Comparison of ENCODE assay signal across 16 mouse cellular contexts in the genomic region with DNA sequence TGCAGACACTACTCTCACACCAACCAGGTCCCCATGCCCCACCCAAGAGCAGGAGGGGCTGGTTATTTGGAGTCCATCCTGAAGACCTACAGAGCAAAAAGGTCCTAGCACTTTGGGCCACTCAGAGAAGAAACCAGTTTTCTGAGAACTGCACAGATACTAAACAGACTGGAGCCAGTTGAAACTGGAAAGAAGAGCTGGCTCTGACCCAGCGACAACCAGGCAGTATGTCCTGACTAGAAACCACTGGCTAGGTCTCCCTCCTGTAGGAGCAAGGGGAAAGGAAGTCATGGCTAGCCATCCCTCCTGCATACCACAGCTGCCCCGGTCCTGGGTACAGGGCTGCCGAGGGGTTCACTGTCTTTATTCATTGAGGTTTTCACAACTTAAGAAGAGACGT. TPM values are rescaled to one million over a fixed set of nuclear protein-coding genes. Genes with fewer than 3 reads are reported as not detected.
"Had no signal": no experiment of that assay in that cellular context is flagged by ENCODE, and none has a peak within 500 bp of the region (broad histone marks: within the 10 kb centered on the region; RNA-seq: fewer than 3 reads in every experiment).

No protein-coding gene starts in this region.

- H3K9me3 ChIP-seq: neural tube, embryonic 13.5 days; neural tube, embryonic 15.5 days; stomach, embryonic 15.5 days had no signal

- H3K36me3 ChIP-seq: neural tube, embryonic 13.5 days; neural tube, embryonic 15.5 days; stomach, embryonic 15.5 days had no signal

- H3K4me3 ChIP-seq: neural tube, embryonic 13.5 days; neural tube, embryonic 15.5 days; stomach, embryonic 15.5 days had no signal

- H3K9ac ChIP-seq: neural tube, embryonic 13.5 days; neural tube, embryonic 15.5 days; stomach, embryonic 15.5 days had no signal

- H3K27ac ChIP-seq: neural tube, embryonic 13.5 days; neural tube, embryonic 15.5 days; stomach, embryonic 15.5 days; stomach, postnatal 0 days had no signal

- H3K27me3 ChIP-seq: neural tube, embryonic 15.5 days; stomach, embryonic 15.5 days had no signal

- H3K4me2 ChIP-seq: neural tube, embryonic 13.5 days; neural tube, embryonic 15.5 days; stomach, embryonic 15.5 days had no signal

- DNase-seq: retina, postnatal 1 day; right cerebral cortex, adult 18-20 months; right cerebral cortex, postnatal 14 days; right cerebral cortex, postnatal 25 days; spleen, adult 18-20 months; thymus, adult 18-20 months; thymus, adult 2 months; thymus, postnatal 14 days; thymus, postnatal 25 days; thymus, postnatal 36 days; thymus, postnatal 4 days had no signal

RNA-seq across cellular contexts. Expression of gene Rab4a, which starts 39.3 kb away (rescaled TPM):
- total RNA-seq: neutrophil, adult 5-6 weeks had no signal
